Mouse (Mus musculus) retina, postnatal 1 day (tissue): Measurements from ENCODE around the gene Soat2.

Experiments used
- DNase-seq: peaks from one replicate; pipeline ENCODE4 v3.0.0-alpha.2; 2012

Soat2 gene

DNA sequence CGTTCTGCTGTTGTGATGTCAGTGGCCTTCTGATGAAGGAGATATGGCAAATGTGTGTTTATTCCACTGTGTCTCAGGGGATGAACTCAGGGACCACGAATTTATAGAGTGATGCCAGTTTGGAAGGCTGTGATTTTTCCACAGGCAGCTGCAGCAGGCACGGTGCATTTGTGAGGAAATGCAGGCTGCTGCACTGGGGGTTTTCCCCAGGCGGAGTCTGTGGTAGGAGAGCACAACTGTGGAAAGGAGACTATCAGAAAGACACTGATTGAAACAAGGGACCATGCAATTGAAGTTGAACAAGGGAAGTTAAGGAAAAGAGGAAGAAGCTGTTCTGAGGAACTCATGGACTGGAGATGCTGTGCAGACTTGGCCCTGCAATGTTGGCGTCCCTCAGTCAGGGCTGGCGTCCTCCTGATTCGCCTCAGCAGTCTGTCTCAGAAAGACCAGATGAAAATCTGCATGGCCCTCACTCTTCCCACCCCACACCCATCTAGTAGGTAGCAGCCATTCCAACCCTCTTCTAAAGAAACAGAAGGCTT is 42.0 kb downstream of the Soat2 start:
- no peak for DNase-seq

DNA sequence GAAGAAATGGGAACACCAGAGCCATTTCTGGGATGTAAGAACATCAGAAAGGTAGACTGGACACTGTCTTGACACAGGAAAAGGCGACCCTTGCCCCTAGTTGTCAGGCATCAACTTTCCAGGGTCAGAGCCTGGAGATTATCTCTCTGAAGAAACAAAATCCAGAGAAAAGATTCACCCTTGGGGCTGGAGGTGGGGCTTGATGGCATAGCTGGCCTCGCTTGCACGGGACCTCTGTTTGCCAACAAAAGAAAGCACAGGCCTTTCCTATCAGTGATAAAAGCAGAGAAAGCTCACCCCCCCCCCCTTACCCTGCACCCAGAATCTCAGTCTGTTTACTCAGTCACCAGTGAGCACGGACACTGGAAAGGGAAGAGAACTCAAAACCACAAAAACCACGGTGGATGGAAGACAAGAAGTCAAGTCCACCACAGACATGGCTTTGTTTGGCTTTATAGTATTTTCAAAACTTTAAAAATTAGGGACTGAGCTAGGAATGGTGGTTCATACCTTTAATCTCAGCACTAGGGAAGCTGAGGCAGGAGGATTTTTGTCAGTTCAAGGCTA is 42.6 kb downstream of the Soat2 start:
- no peak for DNase-seq

GRCm38 (mm10) chr15:102193652-102194051 is 43.3 kb downstream of the Soat2 start:
- no peak for DNase-seq

DNA sequence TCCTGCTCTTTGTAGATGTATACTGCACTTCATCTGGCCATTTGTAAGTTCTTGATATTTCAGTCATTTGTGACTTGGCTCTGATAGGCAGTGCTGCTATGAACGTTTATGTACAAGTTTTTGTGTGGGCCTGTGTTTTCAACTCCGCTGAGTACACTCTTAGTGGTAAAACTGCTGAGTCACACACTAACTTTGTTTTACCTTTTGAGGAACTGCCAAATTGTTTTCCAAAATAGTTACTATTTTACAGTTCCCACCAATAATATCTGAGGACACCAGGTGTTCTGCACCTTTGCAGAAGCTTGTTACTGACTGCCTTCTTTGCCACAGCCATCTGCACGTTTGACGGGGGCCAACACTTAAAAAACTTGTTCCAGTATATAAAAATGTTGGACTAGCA is 44.1 kb downstream of the Soat2 start:
- DNase-seq = no peak

DNA sequence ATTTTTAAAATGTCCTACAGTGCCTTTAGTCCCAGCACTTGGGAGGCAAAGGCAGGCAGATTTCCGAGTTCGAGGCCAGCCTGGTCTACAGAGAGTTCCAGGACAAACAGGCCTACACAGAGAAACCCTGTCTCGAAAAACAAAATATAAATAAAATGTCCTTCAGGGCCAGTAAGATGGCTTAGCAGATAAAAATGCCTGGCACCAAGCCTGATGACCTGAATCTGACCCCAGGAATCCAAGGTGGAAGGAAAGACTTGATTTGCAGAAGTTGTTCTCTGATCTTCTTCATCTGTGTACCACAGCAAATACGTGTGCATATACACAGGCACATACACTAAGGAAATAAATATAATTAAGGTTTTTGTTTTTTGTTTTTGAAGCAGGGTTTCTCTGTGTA is 45.0 kb downstream of the Soat2 start:
- no peak for DNase-seq

- no peak for DNase-seq
Observed at GRCm38 (mm10) chr15:102198841-102199240, 48.5 kb downstream of the Soat2 start.

DNA sequence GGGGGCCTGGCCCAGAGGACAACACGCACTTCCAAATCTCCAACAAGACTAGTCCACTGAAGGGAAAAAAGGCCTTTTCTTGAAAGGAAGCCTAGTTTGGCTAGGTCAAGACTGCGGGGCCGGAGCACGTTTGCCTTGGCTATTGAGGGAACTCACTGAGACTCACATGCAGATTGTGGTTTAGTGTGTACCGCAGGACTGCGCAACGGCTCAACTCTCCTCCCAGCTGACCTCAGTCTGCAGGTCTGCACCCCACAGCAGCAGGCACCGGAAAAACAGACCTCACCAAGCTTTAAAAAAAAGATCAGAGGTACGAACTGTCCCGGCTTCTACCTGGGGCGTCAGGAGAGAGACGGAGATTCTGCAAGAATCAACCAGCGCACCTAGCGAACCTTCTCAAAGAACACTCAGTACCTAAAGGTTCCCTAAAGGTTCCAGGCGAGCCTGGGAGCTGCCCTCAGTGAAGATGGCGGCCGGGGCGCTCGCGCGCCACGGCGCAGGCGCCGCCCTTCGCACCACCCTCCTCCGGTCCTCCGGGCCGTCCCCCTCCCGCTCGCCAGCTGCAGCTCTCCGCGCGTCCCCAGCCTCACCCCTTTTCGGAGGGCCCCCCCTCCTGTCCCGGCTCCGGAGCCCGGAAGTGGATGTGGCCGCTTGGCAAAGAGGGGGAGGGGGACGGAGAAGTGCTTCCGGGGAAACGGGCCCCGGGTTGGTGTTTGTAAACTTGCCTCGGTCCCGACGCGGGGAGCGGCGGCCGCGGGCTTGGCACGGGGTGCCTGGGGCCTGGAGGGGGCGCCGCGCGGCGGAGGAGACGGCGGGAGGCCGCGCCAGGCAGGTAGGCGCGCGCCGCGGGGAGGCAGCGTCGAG is 52.9 kb downstream of the Soat2 start, which contains the start of gene Zfp740:
TSS of gene Zfp740 (plus strand) at position 279 of the 864 bp plus-strand sequence.
- peak; percentile 99 for DNase-seq

DNA sequence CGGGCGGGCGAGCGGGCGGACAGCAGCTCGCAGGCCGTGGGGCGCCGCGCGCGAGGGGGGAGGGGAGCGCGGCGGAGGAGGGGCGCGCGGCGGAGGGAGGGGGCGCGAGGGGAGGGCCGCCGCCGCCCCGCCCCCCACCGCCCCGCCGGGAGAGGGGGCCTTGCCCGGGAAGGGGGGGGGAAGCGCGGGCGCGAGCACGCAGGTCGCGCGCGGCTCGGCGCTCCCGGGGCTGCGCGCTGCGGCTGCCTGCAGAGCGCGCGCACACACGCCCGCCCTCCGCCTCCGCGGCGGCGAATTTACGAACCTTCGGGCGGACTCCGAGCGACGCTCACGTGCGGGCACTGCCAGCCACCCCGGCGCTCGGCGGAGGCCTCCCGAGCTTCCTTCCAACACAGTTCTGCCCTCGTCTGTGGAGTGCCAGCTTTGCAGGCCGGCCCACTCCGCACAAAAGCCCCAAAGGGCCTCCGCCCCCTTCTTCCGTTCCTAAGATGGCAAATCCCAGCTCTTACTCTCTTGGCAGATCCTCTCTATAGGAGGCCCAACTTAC is 53.6 kb downstream of the Soat2 start:
- peak; percentile 84 for DNase-seq

DNA sequence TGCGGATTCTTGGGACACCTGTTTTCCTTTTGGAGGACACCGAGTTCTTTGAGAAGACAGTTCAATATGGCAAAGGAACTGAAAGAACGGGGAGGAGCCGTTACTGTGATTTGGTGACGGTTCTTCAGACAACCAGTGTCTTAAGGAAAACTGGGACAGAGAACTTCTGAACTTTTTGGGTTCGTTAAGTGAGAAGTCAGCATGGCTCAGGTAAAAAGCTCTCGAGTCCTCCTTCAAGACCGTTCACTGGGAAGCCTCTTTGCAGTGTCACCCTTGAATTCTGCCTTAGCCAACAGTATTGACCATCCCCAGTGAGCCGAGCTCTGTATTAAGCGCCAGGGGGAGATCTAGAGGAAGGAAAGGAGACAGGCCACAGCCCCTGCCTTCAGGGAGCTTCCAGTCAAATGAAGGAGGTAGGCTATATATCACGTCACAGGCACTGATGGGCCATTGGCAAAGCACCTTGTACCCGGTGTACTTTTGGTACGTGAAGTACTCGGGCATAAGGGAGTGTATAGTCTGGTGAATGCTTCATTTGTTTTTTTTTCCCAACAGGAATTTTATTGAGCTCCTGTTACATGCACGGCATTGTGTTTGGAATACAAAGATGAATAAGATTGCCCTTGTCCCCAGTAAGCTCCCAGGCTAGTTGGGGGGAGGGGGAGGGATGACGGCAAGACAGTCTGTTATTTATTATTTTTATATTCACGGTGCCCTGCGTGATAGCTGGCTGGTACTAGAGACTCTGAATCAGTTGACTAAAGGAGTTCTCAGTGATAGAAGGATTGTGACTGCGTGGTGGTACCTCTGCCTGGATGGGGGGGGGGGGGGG is 54.6 kb downstream of the Soat2 start, which contains the start of gene Csad:
TSS of gene Csad (minus strand) at position 51 of the 832 bp plus-strand sequence.
- DNase-seq = no peak

DNA sequence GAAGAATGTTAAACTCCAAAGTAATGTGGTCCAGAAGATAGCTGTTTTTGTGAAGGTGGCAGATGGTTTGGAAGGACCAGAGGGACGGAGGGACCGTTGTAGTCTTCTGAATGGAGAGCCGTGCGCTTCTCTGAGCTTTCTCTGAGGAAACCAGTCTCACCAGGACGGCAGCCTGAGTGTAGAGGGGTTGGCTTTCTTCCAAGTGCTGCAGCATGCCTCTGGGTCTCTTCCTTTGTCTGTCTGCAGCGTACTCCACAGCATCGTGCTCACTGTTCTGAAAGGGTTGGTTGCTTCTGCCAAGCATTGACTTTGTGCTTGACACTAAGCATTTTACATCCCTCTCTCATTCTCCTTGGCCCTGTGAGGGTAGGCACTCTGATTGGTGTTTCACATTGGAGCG is 55.5 kb downstream of the Soat2 start:
- peak; percentile 55 for DNase-seq

- no peak for DNase-seq
Observed at GRCm38 (mm10) chr15:102207351-102207750, 57.0 kb downstream of the Soat2 start.

GRCm38 (mm10) chr15:102208092-102208561 is 57.8 kb downstream of the Soat2 start:
- DNase-seq = no peak

GRCm38 (mm10) chr15:102209114-102209513 is 58.8 kb downstream of the Soat2 start:
- DNase-seq = no peak

DNA sequence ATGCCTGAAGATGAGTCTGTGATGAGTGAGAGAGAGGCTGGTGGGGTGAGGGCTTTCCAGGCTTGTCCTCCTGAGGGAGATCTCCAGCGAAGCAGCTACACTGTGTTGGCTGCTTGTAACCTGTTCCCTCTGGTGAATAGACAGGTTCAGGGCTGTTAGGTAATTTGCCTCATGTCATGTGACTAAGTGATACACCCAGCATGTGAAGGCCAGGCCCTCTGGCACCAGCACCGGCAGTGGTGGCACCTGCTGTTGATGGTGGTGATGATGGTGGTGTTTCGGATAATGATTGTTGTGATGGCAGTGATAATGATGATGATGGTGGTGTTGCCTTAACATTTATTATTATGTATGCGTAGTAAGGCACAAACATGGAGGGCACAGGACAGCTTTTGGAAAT is 60.5 kb downstream of the Soat2 start:
- no peak for DNase-seq

- DNase-seq = no peak
Observed at GRCm38 (mm10) chr15:102211895-102212294, 61.6 kb downstream of the Soat2 start.
